9 mouse cellular contexts compared by ENCODE assay signal in the genomic region with DNA sequence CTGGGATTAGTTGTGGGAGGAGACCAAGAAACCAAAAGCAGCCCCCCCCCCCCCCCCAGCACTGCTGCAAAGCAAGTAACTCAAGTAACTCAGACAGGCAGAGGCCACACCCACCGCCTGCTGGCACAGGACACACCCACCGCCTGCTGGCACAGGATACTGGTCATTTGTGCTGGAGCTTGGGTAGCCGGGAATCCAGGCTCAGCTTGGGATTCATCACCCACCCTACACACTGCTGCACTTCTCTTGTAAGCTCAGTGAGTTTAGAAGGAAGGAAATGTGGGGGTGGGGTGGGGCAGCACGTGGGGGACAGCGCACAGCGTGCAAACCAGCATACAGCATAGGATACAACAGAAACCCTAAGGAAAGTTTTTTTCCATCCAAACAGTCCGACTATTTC. TPM values are rescaled to one million over a fixed set of nuclear protein-coding genes. Genes with fewer than 3 reads are reported as not detected.
DNase-seq lines count a peak whose midpoint lies in the region; ATAC-seq and TF ChIP-seq lines count a peak whose summit lies in the region.
"Had no signal": no experiment of that assay in that cellular context is flagged by ENCODE, and none has a peak within 500 bp of the region (broad histone marks: within the 10 kb centered on the region; RNA-seq: fewer than 3 reads in every experiment).

No protein-coding gene starts in this region.

- TF ChIP-seq CTCF in layer of hippocampus, adult 2 months (conservative IDR thresholded peaks at IDR 0.05), result no peak

- peak; percentile 71 for ATAC-seq in heart, embryonic 11.5 days (replicated peaks; ENCODE audit: insufficient number of reproducible peaks, low FRiP score, low TSS enrichment)

- H3K9ac ChIP-seq in heart, embryonic 11.5 days (ENCODE audit: low read depth, low read length), result no peak overlapping the region

- H3K27me3 ChIP-seq in heart, embryonic 11.5 days (ENCODE audit: control insufficient read depth, insufficient read depth, low read length), result no peaks in the 10 kb centered on the region

- peak overlapping the region; percentile 40 for H3K4me2 ChIP-seq in heart, embryonic 11.5 days

- H3K4me3 ChIP-seq in heart, embryonic 11.5 days (ENCODE audit: low read depth, low read length), result no peak overlapping the region
- H3K4me3 ChIP-seq in layer of hippocampus, adult 2 months, result no peak overlapping the region

- H3K9me3 ChIP-seq in heart, embryonic 11.5 days (replicated peaks; ENCODE audit: control insufficient read depth, low read length), result no peaks in the 10 kb centered on the region

- H3K27ac ChIP-seq in heart, embryonic 11.5 days (ENCODE audit: low read depth, low read length), result peak overlapping the region; percentile 37; the same call in 1 of the 2 replicates
- no peak overlapping the region for H3K27ac ChIP-seq in layer of hippocampus, adult 2 months

- WGBS in heart, embryonic 11.5 days (ENCODE audit: insufficient replicate concordance), result 44% methylated on average over 7 of the region's 7 CpGs

- peaks cover 18% of the 10 kb centered on the region for H3K36me3 ChIP-seq in heart, embryonic 11.5 days (ENCODE audit: control insufficient read depth, insufficient read depth, low read length)

- DNase-seq in embryo, embryonic 10.5 days (ENCODE audit: low spot score), result peak; percentile 3
- no peak for DNase-seq in embryo, embryonic 10 days (ENCODE audit: low spot score)
- DNase-seq in right cerebral cortex, adult 2 months (ENCODE audit: low spot score in 2 of 2), result peak; percentile 35 to 37
- no peak for DNase-seq in right cerebral cortex, postnatal 10 days (ENCODE audit: low spot score in 2 of 2)
- DNase-seq in left cerebral cortex, postnatal 4 days, result peak; percentile 56
- no peak for DNase-seq in cerebellum, adult 9-11 months
- DNase-seq in layer of hippocampus, adult 2 months (ENCODE audit: low spot score in 2 of 2), result no peak

- H3K4me1 ChIP-seq in heart, embryonic 11.5 days (ENCODE audit: control insufficient read depth, insufficient read depth, low read length), result 0 out of 2 replicates have a peak, but pooled peaks cover 5% of the 10 kb centered on the region

- intact Hi-C loops in left cerebral cortex, postnatal 4 days (cut with DNase I), result no loop called here

RNA-seq across cellular contexts. Expression of a gene that starts 35.0 kb away (rescaled TPM):
- polyA plus RNA-seq in heart, embryonic 11.5 days (2014; fragmentation: Nextera tagmentation; extraction: Ambion mirVana), result 0.26 and 0.27 TPM in 2 replicates
- 10 to 100 TPM in 1 of 2 experiments, 1 to 10 TPM in 1; 8.7 to 11.7 TPM for total RNA-seq in left cerebral cortex, postnatal 4 days (2021)
- total RNA-seq in layer of hippocampus, adult 2 months (2021), result 10 to 100 TPM; 50.2 to 50.8 TPM
- total RNA-seq: hematopoietic stem cell, adult 5-6 weeks had no signal

Comparison
In these comparisons a context has a peak if more than half of its experiments do, and no peak if none do; other contexts are left out.
1. DNase-seq: peak in embryo, embryonic 10.5 days (single experiment), right cerebral cortex, adult 2 months (2 of 2) and left cerebral cortex, postnatal 4 days (single experiment); none in embryo, embryonic 10 days (single experiment), right cerebral cortex, postnatal 10 days (0 of 2), cerebellum, adult 9-11 months (single experiment) and layer of hippocampus, adult 2 months (0 of 2).
2. RNA of a gene that starts 35.0 kb away (total RNA-seq): 50.2 to 50.8 TPM in layer of hippocampus, adult 2 months; 8.7 to 11.7 TPM in left cerebral cortex, postnatal 4 days; every median in the first group is over 4 times any median in the second.